Mouse (Mus musculus) kidney, postnatal 0 days (tissue): ENCODE measurements at regions not wholly inside any gene's neighbourhood (a gene's known extent, or its start where the extent isn't known, plus 50 kb on each side); places are given as distances from the start of the nearest gene placed in this dataset.
A peak's percentile ranks its signal among the peaks of the same experiment; 100 is the strongest.

Source experiments
- ATAC-seq: fragments of 200-750 bp; cut with Nextera tagmentation; replicated peaks from 2 replicates; pipeline ENCODE4 v1.8.0; 2017; ENCODE audit warnings: low read depth, moderate number of reproducible peaks, moderate TSS enrichment, moderate library complexity; ENCODE audit not compliant: low FRiP score
- DNase-seq: peaks from one replicate; pipeline ENCODE4 v3.0.0-alpha.2; 2016; ENCODE audit warnings: low spot score
- H3K27ac ChIP-seq: fragments of 300-500 bp; sonication (generic); 2 replicates; pipeline ENCODE4 v1.5.1; 2014; ENCODE audit warnings: mild to moderate bottlenecking
- H3K27me3 ChIP-seq: fragments of 300-500 bp; sonication (generic); 2 replicates; pipeline ENCODE4 v1.6.1; 2014; ENCODE audit warnings: low read length, mixed read lengths; ENCODE audit not compliant: insufficient read depth
- H3K36me3 ChIP-seq: fragments of 300-500 bp; sonication (generic); 2 replicates; pipeline ENCODE4 v1.6.1; 2014; ENCODE audit warnings: low read length, mixed read lengths; ENCODE audit not compliant: insufficient read depth
- H3K4me1 ChIP-seq: fragments of 300-500 bp; sonication (generic); replicated peaks from 2 replicates; pipeline ENCODE4 v1.6.1; 2014; ENCODE audit warnings: antibody characterized with exemption, low read length, mixed read lengths; ENCODE audit not compliant: insufficient read depth
- H3K4me2 ChIP-seq: fragments of 300-500 bp; sonication (generic); 2 replicates; pipeline ENCODE4 v1.6.1; 2014; ENCODE audit warnings: mild to moderate bottlenecking, low read length, moderate library complexity, mixed read lengths
- H3K4me3 ChIP-seq: fragments of 300-500 bp; sonication (generic); replicated peaks from 2 replicates; pipeline ENCODE4 v1.5.1; 2014; ENCODE audit warnings: low read depth, low read length
- H3K9ac ChIP-seq: fragments of 300-500 bp; sonication (generic); 2 replicates; pipeline ENCODE4 v1.6.1; 2014; ENCODE audit warnings: low read depth, low read length
- H3K9me3 ChIP-seq: fragments of 300-500 bp; sonication (generic); replicated peaks from 2 replicates; pipeline ENCODE4 v1.6.1; 2016; ENCODE audit warnings: low read length, inconsistent platforms, mixed read lengths
- CTCF ChIP-seq: IDR thresholded peaks from 2 replicates; pipeline ENCODE4 v1.5.1; 2016; ENCODE audit warnings: antibody characterized with exemption, low read depth, mild to moderate bottlenecking, moderate library complexity
- WGBS: fragments of 180-500 bp; shearing (Covaris S2); extraction: QIAGEN DNeasy Blood & Tissue Kit; methylation state at CpG from one replicate; pipeline ENCODE4 v1.1.7; 2014; 5-methylcytosine and 5-hydroxymethylcytosine counted together

GRCm38 (mm10) chr7:87122516-87122915, 123.4 kb upstream of the Nox4 start:
- no peak overlapping the region for H3K4me2 ChIP-seq
- H3K4me1 ChIP-seq = no peaks in the 10 kb centered on the region
- no peak for TF ChIP-seq CTCF
- no peak for DNase-seq
- H3K4me3 ChIP-seq = no peak overlapping the region
- 64% methylated on average over 1 of the region's 1 CpGs for WGBS
- H3K27me3 ChIP-seq = no peaks in the 10 kb centered on the region
- no peaks in the 10 kb centered on the region for H3K36me3 ChIP-seq
- no peak overlapping the region for H3K9ac ChIP-seq
- H3K27ac ChIP-seq = no peak overlapping the region
- H3K9me3 ChIP-seq = no peaks in the 10 kb centered on the region
- 0 out of 2 replicates have a peak, but pooled peaks have one; percentile 13 for ATAC-seq

- Histone ChIP-seq H3K27ac (no peak overlapping the region), H3K9ac (no peak overlapping the region), H3K9me3 (no peaks in the 10 kb centered on the region), H3K27me3 (no peaks in the 10 kb centered on the region), H3K4me2 (no peak overlapping the region), H3K4me1 (no peaks in the 10 kb centered on the region), H3K4me3 (no peak overlapping the region), H3K36me3 (no peaks in the 10 kb centered on the region)
- TF ChIP-seq CTCF = no peak
- ATAC-seq (no peak), DNase-seq (no peak)
- 70% methylated on average over 1 of the region's 1 CpGs for WGBS
Observed at GRCm38 (mm10) chr7:87145896-87146295, 100.0 kb upstream of the Nox4 start.

GRCm38 (mm10) chr7:87147703-87148102, 98.2 kb upstream of the Nox4 start:
- no peaks in the 10 kb centered on the region for H3K27me3 ChIP-seq
- TF ChIP-seq CTCF = no peak
- H3K36me3 ChIP-seq = no peaks in the 10 kb centered on the region
- WGBS = 63% methylated on average over 3 of the region's 3 CpGs
- H3K27ac ChIP-seq = no peak overlapping the region
- DNase-seq (no peak), ATAC-seq (no peak)
- no peak overlapping the region for H3K4me2 ChIP-seq
- H3K4me3 ChIP-seq = no peak overlapping the region
- no peaks in the 10 kb centered on the region for H3K9me3 ChIP-seq
- no peak overlapping the region for H3K9ac ChIP-seq
- H3K4me1 ChIP-seq = no peaks in the 10 kb centered on the region

DNA sequence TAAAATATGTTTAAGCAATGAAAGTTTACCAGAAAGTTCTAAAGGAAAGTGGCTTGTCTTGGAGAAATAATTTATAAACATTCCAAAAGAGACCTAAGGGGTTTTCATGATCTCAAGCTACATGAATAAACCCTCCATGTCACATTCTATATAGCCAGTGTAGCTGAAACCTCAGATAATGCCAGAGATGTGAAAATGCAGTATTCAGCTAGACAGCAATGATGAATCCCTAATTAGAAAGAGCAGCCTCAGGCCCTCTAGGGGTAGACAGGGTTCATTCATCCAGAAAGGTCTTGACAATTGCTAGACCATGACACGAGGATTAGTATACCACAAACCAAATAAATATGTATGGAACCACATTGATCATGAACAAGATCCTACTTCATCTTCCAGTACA, 97.2 kb upstream of the Nox4 start:
- ATAC-seq = no peak

DNA sequence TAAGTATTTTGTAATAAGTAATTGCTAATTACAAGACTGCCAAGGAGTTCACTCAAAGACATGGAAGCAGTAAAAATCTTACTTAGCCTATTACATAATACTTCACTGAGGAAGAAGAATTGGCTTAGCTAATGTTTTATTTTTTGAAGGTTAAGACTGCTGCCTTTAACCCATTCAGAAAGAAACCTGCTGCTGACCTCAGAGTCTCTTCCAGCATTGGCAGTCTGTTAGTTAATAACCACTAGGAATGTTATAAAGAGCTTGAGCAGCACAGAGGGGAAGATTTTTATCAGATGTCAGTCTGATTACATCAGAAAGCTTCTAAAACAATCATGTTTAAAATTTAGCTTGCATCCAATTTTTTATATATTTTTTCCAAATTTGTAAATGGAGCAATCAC, 94.9 kb upstream of the Nox4 start:
- no peak overlapping the region for H3K4me2 ChIP-seq
- no peaks in the 10 kb centered on the region for H3K4me1 ChIP-seq
- H3K4me3 ChIP-seq = no peak overlapping the region
- H3K27ac ChIP-seq = no peak overlapping the region
- DNase-seq (peak; percentile 16), ATAC-seq (no peak)
- TF ChIP-seq CTCF = no peak
- no peak overlapping the region for H3K9ac ChIP-seq
- no peaks in the 10 kb centered on the region for H3K9me3 ChIP-seq
- H3K27me3 ChIP-seq = no peaks in the 10 kb centered on the region
- H3K36me3 ChIP-seq = no peaks in the 10 kb centered on the region

More for the DNA sequence above, 97.2 kb upstream of the Nox4 start:
- Histone ChIP-seq H3K36me3 (no peaks in the 10 kb centered on the region), H3K9ac (no peak overlapping the region), H3K4me3 (no peak overlapping the region), H3K4me2 (no peak overlapping the region), H3K27ac (no peak overlapping the region), H3K9me3 (no peaks in the 10 kb centered on the region), H3K27me3 (no peaks in the 10 kb centered on the region), H3K4me1 (no peaks in the 10 kb centered on the region)
- TF ChIP-seq CTCF = no peak
- DNase-seq = no peak
- 38% methylated on average over 1 of the region's 1 CpGs for WGBS

GRCm38 (mm10) chr7:87186443-87187153, 59.3 kb upstream of the Nox4 start:
- Histone ChIP-seq H3K27me3 (no peaks in the 10 kb centered on the region), H3K4me2 (no peak overlapping the region), H3K9ac (no peak overlapping the region), H3K4me3 (no peak overlapping the region), H3K27ac (no peak overlapping the region), H3K4me1 (no peaks in the 10 kb centered on the region), H3K36me3 (no peaks in the 10 kb centered on the region), H3K9me3 (no peaks in the 10 kb centered on the region)
- no peak for TF ChIP-seq CTCF
- WGBS = 72% methylated on average over 2 of the region's 2 CpGs
- ATAC-seq (no peak), DNase-seq (no peak)

GRCm38 (mm10) chr7:87195647-87196046, 50.2 kb upstream of the Nox4 start:
- Histone ChIP-seq H3K9me3 (no peaks in the 10 kb centered on the region), H3K27me3 (no peaks in the 10 kb centered on the region), H3K36me3 (no peaks in the 10 kb centered on the region), H3K4me3 (no peak overlapping the region), H3K4me2 (no peak overlapping the region), H3K4me1 (no peaks in the 10 kb centered on the region), H3K27ac (no peak overlapping the region), H3K9ac (no peak overlapping the region)
- WGBS = 36% methylated on average over 1 of the region's 1 CpGs
- ATAC-seq = no peak
- TF ChIP-seq CTCF = no peak
- DNase-seq = no peak
